Mouse (Mus musculus): ENCODE data around the gene Synpo2l.
"Not testable (repeated sequence)": the region's sequence is repeated elsewhere in the genome, so short reads cannot be mapped to it uniquely, and the experiment has no call there.

Gene Synpo2l

DNA sequence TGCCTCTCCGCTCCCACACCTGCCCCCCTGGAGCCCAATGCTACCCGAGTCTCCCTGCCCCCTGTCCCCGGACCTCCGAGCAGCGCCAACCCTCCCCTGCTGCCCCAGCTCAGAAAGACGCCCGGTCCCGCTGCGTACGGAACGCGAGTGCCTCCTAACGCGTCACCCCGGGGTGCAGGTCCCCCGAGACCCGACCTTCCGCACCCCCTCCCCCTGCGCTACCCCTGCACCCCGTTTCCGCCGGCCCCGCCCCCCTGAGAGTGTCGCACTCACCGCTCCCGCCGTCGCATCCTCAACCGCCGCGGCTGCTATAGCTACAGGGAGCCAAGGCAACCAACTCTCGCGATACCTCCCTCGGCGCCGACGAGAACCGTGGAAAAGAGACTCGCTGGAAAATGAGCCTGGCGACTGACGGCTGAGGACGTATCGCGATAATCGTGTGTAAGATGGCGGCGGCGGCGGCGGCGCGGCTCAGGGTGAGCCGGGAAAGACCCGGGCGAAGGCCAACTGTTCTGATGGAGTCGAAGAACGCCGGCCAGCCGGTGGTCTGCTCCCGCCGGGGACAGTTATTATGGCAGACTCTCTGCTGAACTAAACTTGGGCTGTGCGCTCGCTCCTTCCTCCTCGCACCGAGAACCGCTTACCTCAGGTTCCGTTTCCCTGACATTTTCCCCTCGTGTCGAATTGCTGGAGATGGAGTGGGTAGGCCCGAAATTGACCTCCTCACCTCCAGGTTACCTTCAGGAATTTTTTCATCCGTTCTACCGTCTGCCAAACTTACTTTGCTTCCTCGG, 27.3 kb downstream of the Synpo2l start, which contains the start of gene Usp54:
Usp54 (minus strand) TSS at position 420 of the 794 bp plus-strand sequence.
- peak; percentile 97 to 98 for DNase-seq

DNA sequence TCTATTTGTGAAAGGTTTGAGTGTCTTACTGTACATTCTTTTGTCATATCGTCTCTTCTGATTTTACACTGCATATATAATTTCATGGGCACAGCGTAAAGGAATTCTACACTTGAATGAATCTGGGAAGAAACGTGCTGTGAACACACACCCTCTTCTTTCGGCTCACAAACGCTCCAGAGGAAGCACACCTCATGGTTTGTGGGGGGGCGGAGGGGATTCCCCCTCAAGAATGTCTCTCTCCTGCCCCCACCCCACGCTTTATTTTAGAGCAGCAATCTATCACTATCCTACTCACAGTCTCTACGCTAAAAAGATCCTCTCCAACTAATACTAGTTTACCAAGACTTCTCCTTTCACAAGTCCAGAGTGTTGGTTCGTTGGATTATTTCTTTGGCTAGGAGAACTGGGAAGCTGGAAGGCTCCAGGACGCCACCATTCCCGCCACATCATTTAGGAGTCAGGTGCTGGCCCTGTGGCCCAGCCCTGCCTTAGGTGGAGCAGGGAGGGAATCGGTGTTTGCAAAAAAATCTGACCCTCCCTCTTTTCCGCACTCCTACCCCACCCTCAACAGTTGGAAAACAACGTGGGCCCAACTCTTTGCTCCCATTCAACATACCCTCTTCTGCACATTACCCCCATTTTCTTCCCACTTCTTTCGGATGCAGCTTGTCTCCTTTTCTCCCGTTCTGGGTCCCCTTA, 28.1 kb downstream of the Synpo2l start:
- no peak for DNase-seq

DNA sequence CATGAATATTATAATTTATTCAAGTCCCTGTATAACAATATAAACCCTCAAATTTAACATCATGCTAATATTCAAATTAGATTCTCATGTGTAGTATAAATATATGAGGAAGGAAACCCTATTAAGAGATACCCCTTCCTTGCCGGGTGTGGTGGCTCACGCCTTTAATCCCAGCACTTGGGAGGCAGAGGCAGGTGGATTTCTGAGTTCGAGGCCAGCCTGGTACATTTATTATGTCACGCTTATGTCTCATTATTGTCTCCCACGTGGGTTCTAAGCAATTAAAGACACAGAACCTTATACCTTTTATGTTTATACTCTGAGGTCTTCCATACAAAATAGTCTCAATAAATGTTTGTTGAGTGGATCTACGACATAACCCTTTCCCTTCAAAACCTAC, 29.5 kb downstream of the Synpo2l start:
- no peak for DNase-seq

DNA sequence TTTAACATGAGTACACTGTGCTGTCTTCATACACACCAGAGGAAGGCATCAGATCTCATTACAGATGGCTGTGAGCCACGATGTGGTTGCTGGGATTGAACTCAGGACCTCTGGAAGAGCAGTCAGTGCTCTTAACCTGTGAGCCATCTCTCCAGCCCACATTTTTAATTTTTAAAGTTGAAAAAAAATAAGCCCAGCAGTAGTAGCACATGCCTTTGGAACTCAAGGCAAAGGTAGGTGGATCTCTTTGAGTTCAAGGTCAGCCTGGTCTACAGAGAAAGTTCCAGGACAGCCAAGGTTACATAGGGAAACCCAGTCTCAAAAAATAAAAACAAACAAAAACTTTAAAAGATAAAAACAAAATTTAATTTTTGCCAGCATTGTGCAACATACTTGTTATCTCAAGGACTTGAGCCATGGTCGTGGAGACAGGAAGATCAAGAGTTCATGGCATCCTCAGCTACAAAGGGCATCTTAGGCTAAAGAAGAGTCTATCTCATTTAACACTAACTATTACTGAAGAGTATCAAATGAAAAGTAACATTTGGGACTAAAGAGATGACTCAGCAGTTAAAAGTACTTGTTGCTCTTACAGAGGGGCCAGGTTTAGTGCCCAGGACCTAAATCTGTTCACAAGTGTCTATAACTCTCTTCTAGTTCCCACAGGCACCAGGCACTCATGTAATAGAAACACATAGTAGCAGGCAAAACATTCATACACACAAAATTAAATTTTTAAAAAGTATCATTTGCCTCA, 30.2 kb downstream of the Synpo2l start:
- no peak for DNase-seq

DNA sequence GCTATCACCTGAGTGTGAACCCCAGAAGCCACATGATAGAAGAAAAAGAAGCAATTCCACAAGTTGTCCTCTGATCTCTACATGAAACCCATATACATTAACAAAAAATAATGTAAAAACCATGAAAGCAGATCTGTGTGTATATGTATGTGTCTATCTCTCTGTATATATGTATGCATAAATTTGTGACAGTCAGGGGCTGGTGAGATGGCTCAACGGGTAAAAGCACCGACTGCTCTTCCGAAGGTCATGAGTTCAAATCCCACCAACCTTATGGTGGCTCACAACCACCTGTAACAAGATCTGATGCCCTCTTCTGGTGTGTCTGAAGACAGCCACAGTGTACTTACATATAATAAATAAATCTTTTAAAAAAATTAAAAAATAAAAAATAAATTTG, 31.2 kb downstream of the Synpo2l start:
- not testable (repeated sequence) for DNase-seq

DNA sequence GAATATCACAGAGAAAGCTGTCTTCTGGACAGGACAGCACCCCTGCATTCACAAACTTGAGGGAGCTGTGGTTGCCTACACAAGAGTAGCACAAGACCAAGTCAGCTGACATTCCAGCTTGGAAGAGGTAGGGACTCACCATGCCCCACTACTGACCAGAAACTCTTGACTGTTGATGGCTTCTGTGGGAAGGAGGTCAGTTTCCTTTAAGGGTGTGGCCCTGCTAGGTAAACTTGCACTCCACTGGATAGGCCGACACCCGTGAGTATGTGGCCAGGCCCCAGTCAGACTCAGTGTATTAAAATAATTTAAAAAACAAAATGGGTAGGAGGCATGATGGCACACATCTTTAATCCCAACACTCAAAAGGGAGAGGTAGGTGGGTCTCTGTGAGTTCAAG, 32.6 kb downstream of the Synpo2l start:
- no peak for DNase-seq

DNA sequence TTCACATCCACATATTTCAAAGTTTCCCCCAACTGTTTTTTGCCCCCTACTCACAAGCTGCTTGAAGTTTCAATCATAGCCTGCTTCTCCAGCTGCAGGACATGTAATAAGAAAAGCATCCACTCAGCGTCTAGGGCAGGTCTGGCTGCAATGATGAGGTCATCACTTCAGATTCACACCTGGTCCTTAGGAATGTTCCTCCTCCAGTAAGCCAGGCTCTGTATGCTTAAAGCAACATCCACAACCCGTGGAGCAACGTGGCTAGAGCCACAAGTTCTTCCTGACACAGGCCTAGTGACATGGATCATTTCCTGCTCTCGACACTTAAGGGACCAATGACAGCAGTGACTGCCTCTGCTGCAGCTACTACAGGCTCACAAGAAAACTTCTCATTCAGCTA, 36.9 kb downstream of the Synpo2l start:
- no peak for DNase-seq

DNA sequence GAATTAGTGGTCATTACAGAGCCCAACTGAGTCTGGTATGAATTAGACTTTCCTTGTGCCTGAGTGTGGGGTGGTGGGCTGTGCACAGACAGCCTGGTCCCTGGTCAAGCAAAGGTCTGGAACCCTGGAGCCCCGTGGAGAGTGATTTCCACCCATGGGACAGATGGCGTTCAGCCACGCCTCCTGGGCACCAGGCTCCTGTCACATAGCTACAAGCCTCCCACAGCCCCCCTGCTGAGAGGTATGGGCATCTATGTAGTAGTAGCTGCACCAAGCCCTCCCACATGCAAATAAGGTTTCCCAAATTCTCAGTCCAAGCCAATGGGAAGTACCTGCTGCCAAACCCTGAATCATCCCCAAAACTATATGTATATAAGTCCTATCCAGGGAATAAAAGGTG, 41.2 kb downstream of the Synpo2l start:
- DNase-seq: no peak

DNA sequence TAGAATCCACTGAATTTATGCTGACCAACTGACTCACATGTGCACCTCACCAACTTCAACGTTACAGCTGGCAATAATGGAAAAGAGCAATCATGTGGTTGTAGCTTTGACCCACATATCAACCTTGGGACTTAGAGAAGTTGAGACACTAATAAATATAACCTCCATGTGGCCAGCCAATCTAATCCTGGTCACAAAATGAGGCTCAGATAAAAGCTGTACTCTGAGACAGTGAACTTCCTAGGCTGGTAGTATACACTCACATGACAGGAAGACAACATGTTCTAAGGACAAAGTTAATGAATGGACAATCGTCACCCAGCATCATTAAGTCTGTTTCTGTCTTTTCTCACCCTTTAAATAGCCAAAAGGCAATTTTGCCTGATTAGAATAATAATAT, 41.7 kb downstream of the Synpo2l start:
- DNase-seq: no peak

DNA sequence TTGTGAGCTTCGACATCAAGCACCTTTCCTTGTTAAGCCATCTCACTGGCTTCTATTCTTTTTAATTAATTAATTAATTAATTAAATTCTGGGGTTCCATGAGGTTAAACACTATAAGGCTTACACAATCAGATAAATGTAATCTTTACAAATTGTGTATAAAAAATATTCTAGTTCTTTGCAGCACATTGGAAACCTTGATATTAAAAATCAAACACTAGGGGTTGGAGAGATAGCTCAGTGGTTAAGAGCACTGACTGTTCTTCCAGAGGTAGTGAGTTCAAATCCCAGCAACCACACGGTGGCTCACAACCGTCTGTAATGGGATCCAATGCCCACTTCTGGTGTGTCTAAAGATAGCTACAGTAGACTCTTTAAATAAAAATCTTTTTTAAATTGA, 45.2 kb downstream of the Synpo2l start:
- no peak for DNase-seq

DNA sequence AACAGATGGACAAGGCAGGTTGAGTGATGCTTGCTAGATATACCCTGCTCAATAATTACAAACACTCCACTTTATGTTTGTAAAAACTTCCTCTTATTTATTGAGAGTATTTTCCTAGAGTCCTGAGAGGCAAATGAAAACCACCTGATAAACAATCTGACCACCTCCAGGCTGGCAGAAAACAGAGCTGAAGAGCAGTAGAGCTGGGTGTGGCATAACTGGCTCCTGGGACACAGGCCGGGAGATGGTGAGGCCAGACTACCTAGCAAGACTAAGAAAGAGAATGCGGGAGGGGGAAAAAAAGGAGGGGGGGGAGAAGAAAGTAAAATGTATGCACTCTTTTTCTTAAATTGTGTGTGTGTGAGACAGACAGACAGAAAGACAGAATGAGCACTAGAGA, 45.7 kb downstream of the Synpo2l start:
- DNase-seq: no peak

DNA sequence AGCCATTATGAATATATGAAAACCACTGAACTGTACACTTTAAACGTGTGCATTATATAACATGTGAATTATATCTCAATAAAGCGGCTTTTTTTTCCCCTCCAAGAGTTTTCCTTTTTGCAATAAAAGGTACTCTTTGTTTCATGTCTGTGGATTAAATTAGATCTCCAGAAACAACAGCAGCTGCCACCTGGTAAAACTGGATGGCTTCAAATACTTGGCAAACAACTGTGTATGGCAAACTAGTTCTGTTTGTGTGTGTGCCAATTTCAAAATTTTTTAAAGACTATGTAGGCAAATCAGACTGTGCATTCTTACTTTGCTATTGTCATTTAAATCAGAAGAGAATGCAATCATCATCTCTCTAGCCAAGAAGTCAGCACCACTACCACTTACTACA, 46.3 kb downstream of the Synpo2l start:
- no peak for DNase-seq

DNA sequence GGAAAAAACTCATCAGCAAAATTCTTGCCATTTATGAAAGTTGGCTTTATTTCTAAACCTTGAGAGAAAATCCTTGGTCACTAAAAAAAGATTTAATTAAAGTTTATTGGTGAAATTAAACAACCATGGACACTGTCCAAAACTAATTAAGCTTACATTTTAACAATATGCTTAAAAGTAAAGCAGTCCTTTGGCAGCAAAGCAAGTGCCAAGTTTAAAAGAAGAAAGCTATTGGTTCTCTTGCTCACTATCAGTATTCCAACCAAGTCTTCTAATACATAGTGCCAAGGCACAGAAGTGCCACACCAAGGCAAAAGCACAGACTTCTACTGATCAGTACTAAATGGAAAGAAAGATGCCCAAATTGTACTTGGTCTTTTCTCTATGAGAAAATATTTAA, 49.0 kb downstream of the Synpo2l start:
- no peak for DNase-seq

DNA sequence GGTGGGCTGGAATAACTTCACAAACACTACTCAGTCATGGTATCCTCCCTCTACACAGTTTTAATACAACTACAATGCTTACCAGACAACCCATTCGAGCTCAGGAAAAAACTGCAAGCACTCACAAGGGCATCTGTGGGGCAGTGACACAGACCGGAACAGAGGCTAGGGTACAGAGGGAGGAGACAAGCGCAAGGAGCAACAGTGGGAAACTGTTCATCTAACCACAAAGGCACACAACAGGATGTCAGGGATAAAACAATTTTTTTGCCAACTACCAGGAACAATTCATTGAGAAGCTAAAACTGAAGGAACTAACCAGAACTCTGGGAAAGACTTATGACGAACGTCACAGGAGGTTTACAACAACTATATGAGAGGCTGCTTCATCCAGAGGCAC, 49.9 kb downstream of the Synpo2l start:
- peak; percentile 39 to 41 for DNase-seq

DNA sequence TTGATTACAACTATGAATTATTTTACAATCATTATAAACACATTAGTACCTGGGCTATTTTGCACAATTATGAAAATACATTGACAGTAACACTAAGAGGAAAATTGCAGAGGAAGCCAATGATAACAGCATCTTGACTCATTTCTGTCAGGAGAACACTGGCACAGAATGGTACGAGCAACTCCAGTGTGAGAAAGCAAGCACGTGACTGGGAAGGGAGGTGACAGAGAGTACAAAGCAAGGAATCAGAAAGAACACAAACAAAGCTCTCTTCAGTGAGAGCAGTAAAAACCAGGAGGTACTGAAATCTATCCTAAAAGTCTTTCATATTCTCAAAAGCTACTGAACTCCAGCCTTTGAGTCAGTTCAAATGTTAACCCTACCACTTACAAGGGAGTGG, 51.7 kb downstream of the Synpo2l start:
- DNase-seq: no peak

DNA sequence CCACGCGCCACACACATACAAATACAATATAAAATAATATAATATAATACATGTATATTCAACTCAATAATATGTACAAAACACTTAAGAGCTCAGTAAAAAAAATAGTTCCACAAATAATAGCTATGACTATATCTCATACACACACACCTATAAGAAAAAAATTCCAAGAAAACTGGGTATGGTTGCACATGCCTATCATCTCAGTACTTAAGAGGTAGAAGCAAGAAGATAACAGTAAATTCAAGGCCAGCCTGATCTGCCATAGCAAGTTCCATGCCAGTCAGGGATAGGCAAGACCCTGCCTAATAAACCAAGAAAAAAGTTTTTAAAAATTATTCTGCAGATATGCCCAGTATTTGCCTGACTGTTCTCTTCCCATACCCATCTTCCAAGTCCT, 53.1 kb downstream of the Synpo2l start:
- DNase-seq: no peak

DNA sequence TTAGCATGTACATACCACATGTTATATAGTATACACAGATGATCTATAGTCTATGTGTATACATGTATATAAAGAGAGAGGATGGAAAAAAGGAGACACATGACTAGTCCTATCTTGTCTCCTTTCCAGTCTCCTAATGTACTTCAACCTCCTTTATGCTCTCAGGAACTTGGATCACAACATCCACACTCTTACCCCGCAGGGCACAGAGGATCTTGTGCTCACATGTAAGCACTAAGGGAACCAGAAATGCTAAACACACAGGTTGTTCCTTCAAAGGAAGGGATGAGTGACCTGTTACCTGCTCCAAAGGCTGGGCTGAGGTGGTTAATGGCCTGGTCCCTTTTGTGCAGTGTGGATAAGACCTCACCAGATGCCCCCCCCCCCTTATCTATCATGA, 55.3 kb downstream of the Synpo2l start:
- DNase-seq: no peak

DNA sequence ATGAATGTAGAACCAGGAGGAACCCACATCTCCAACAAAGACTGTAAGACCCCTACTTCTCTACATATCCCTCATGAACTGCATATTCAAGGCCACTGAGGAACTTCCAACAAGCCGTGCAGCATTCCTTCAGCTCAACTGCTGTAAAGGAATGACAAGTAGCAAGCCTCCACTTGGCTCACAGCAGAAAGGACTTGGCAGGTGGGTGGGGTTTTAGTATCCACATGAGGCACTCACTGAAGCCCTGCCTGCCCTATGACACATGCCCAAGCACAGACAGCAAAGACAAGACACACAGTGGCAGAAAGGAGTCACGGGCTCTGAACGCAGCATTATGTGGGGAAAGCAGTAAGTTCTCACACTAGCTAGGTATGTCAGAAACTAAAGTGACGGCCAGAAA, 58.0 kb downstream of the Synpo2l start:
- DNase-seq: peak; percentile 60 to 83

DNA sequence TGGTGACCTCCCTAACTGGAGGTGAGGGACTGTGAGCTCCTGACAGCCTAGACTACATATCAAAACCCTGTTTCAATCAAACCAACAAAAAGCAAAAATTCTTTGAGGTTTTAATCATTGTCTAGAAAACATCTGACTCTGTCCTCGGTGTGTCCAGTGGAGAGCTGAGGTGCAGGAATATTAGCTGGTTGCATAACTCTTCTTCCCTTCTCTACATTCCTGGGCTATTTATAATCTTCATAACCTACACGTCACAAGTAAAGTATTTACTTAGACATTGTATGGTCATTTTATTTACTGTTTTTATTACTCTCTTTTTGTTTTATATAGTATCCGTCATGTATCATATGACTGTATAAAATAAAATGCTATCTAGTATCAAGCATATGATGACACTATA, 58.6 kb downstream of the Synpo2l start:
- DNase-seq: no peak

All from kidney, adult 8-10 months (tissue).